10 mouse cellular contexts compared by ENCODE assay signal in the genomic region with DNA sequence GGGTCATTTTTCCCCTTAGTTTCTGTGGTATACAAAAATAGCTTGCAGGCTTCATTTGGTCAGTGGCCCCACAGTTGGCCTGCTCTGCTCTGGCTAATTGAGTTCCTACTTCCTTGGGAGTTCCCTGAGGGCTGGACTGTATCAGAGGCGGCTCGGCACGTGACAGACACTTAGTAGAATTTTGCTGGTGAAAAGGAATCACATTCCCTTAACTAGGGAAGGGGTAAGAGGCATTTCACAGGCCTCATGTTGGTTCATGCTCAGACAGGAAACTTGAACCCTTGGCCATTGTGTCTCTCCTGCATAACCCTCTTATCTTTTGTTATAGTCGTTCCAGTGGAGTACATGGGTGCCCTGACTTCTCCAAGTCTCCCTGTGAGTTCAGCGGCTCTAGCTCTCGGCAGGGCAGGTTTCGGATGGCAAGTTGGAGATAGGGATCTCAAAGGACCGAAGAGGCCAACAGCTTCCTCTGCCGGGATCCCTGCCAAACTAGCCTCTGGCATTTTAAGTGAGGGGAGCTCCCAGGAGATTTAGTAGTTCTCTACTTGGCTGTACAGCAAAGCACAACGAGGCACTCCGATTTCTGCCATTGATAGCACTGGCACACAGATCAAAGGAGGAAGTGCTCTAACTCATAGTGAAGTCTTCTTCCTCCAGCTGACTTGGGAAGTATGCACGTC.
DNase-seq lines count a peak whose midpoint lies in the region; ATAC-seq and TF ChIP-seq lines count a peak whose summit lies in the region.
"Had no signal": no experiment of that assay in that cellular context is flagged by ENCODE, and none has a peak within 500 bp of the region (broad histone marks: within the 10 kb centered on the region; RNA-seq: fewer than 3 reads in every experiment).

No protein-coding gene starts in this region.

- DNase-seq in kidney, adult 11 months: peak; percentile 6
- DNase-seq in kidney, adult 18-20 months: no peak
- peak; percentile 74 to 84 for DNase-seq in adrenal gland, adult (ENCODE audit: inconsistent age in 2 of 2, low spot score in 1 of 2)
- peak; percentile 77 for DNase-seq in gastrocnemius, adult 2 months
- no peak for DNase-seq in left cerebral cortex, postnatal 14 days (ENCODE audit: low spot score in 2 of 2)
- no peak for DNase-seq in embryo, embryonic 9.5 days (ENCODE audit: extremely low spot score)
- DNase-seq: right cerebral cortex, postnatal 4 days had no signal

- no peak for TF ChIP-seq CTCF in gastrocnemius, adult 2 months (IDR thresholded peaks at IDR 0.05)

- H3K9me3 ChIP-seq in kidney, embryonic 15.5 days (replicated peaks): no peaks in the 10 kb centered on the region
- H3K9me3 ChIP-seq: intestine, embryonic 15.5 days had no signal

- no peaks in the 10 kb centered on the region for H3K36me3 ChIP-seq in kidney, embryonic 15.5 days
- H3K36me3 ChIP-seq: intestine, embryonic 15.5 days had no signal

- no peak overlapping the region for H3K27ac ChIP-seq in gastrocnemius, adult 2 months
- H3K27ac ChIP-seq in kidney, embryonic 15.5 days: peak overlapping the region; percentile 45
- H3K27ac ChIP-seq: intestine, embryonic 15.5 days had no signal

- no peak overlapping the region for H3K4me3 ChIP-seq in gastrocnemius, adult 2 months
- no peak overlapping the region for H3K4me3 ChIP-seq in kidney, embryonic 15.5 days (replicated peaks)
- H3K4me3 ChIP-seq: intestine, embryonic 15.5 days had no signal

- intact Hi-C loops in gastrocnemius, adult 2 months (cut with DNase I): no loop called here
- intact Hi-C loops in left cerebral cortex, postnatal 14 days (cut with DNase I): loop anchor here (5.0 kb wide), 1 partner anchor 73 kb away; a partner anchor contains a TSS

- H3K4me1 ChIP-seq in kidney, embryonic 15.5 days: peaks cover 18% of the 10 kb centered on the region

- no peaks in the 10 kb centered on the region for H3K27me3 ChIP-seq in kidney, embryonic 15.5 days
- H3K27me3 ChIP-seq: intestine, embryonic 15.5 days had no signal

- H3K4me2 ChIP-seq in kidney, embryonic 15.5 days: no peak overlapping the region
- H3K4me2 ChIP-seq: intestine, embryonic 15.5 days had no signal

- no peak overlapping the region for H3K9ac ChIP-seq in kidney, embryonic 15.5 days
- H3K9ac ChIP-seq: intestine, embryonic 15.5 days had no signal

- 30% methylated on average over 12 of the region's 12 CpGs for WGBS in kidney, embryonic 15.5 days

- peak; percentile 52; the same call in 1 of the 2 replicates for ATAC-seq in kidney, embryonic 15.5 days (replicated peaks; ENCODE audit: low FRiP score)
- no peak for ATAC-seq in activated CD4-positive, CD25-positive, alpha-beta regulatory T cell, adult 4 months
- ATAC-seq: intestine, embryonic 15.5 days had no signal

Comparison
In these comparisons a context has a peak if more than half of its experiments do, and no peak if none do; other contexts are left out.
1. DNase-seq: peak in kidney, adult 11 months (single experiment), adrenal gland, adult (2 of 2) and gastrocnemius, adult 2 months (single experiment); none in kidney, adult 18-20 months (single experiment), left cerebral cortex, postnatal 14 days (0 of 2) and embryo, embryonic 9.5 days (single experiment).